Mouse (Mus musculus) neural tube, embryonic 13.5 days (tissue): ENCODE results near the gene Eif4e. TPM values are rescaled to one million over a fixed set of nuclear protein-coding genes. Genes with fewer than 3 reads are reported as not detected.

ENCODE experiments used
- ATAC-seq: fragments of 200-750 bp; cut with Nextera tagmentation; 2 replicates; pipeline ENCODE4 v1.8.0; 2017; ENCODE audit warnings: low read depth, mild to moderate bottlenecking, moderate TSS enrichment, moderate library complexity
- H3K27ac ChIP-seq: fragments of 300-500 bp; sonication (generic); replicated peaks from 2 replicates; pipeline ENCODE4 v1.5.1; 2015; ENCODE audit warnings: moderate library complexity, mild to moderate bottlenecking, inconsistent platforms
- H3K27me3 ChIP-seq: fragments of 300-500 bp; sonication (generic); 2 replicates; pipeline ENCODE4 v1.6.1; 2015; ENCODE audit warnings: mild to moderate bottlenecking, inconsistent platforms
- H3K36me3 ChIP-seq: fragments of 300-500 bp; sonication (generic); 2 replicates; pipeline ENCODE4 v1.6.1; 2015; ENCODE audit warnings: mild to moderate bottlenecking, inconsistent platforms
- H3K4me1 ChIP-seq: fragments of 300-500 bp; sonication (generic); replicated peaks from 2 replicates; pipeline ENCODE4 v1.6.1; 2015; ENCODE audit warnings: inconsistent platforms
- H3K4me2 ChIP-seq: fragments of 300-500 bp; sonication (generic); 2 replicates; pipeline ENCODE4 v1.6.1; 2015; ENCODE audit warnings: inconsistent platforms, mild to moderate bottlenecking, moderate library complexity
- H3K4me3 ChIP-seq: fragments of 300-500 bp; sonication (generic); 2 replicates; pipeline ENCODE4 v1.5.1; 2015; ENCODE audit warnings: mild to moderate bottlenecking, inconsistent platforms
- H3K9ac ChIP-seq: fragments of 300-500 bp; sonication (generic); 2 replicates; pipeline ENCODE4 v1.6.1; 2015; ENCODE audit warnings: moderate library complexity, mild to moderate bottlenecking, inconsistent platforms
- H3K9me3 ChIP-seq: fragments of 300-500 bp; sonication (generic); 2 replicates; pipeline ENCODE4 v1.6.1; 2016; ENCODE audit warnings: inconsistent platforms
- WGBS: fragments of 180-500 bp; shearing (Covaris S2); methylation state at CpG from one replicate; pipeline ENCODE4 v1.1.7; 2015; 5-methylcytosine and 5-hydroxymethylcytosine counted together
- polyA plus RNA-seq: library from polyadenylated mRNA; unstranded; fragments of >200 nt; fragmentation: Nextera tagmentation; extraction: Ambion mirVana; gene quantifications from 2 replicates; pipeline ENCODE4 v1.2.1, GENCODE M21; 2015

Gene Eif4e
- polyA plus RNA-seq, result 300 and 384 TPM in 2 replicates

DNA sequence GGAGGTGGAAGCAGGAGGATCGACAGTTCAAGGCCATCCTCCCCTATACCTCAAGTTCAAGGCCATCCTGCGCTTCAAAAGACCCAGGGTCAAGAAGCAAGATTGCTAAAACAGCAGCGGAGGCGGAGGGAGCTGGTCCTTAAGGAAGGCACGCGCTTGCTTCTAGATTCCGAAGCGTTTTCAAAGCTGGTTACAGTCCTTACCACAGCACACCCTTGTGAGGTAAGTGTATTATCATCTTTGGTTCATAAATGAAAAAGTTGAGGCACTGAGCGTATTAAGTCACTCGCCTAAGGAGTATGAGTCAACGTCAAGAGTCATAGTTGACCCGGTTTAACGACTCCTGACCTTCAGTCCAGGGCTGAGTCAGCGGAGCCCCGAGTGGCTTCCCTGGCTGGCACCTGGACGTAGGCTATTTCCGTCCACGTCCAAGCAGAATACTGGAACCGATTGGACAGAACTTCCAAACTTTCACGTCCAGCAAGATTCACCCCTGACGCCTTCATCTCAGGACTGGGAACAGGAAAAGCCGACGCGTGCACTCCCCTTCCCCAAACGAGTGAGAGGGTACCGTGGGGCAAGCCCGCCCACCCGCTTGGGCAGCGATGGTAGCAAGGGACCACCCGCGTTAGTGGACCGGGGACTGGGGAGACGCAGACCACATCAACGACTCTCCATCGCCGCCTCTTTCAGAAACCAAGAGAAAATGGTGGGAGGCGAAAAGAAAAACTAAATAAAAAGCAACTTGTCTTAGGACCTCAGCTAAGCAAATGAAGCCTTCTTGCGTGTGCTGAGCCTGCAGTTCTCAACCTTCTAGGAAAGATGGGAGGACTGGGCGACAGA lies at the start of gene Eif4e:
Gene Eif4e, plus strand, starts transcription at position 107 of the 843 bp plus-strand sequence.
- H3K4me1 ChIP-seq, result peaks cover 38% of the 10 kb centered on the region
- peak within 1 kb of the TSS; percentile 98 for H3K4me3 ChIP-seq
- ATAC-seq, result peak; percentile 42
- 2% methylated on average over 39 of the region's 39 CpGs for WGBS
- no peaks in the 10 kb centered on the region for H3K36me3 ChIP-seq
- H3K9me3 ChIP-seq, result no peaks in the 10 kb centered on the region
- H3K27me3 ChIP-seq, result no peaks in the 10 kb centered on the region
- peak within 1 kb of the TSS; percentile 73 for H3K9ac ChIP-seq
- peak within 1 kb of the TSS; percentile 87 for H3K4me2 ChIP-seq
- H3K27ac ChIP-seq, result peak within 1 kb of the TSS; percentile 86

GRCm38 (mm10) chr3:138479489-138479888 lies 46.5 kb upstream of the Eif4e start:
- no peak overlapping the region for H3K27ac ChIP-seq
- no peak overlapping the region for H3K4me3 ChIP-seq
- peaks cover 27% of the 10 kb centered on the region for H3K36me3 ChIP-seq
- H3K9ac ChIP-seq, result no peak overlapping the region
- no peak overlapping the region for H3K4me2 ChIP-seq
- H3K9me3 ChIP-seq, result no peaks in the 10 kb centered on the region
- WGBS, result 98% methylated on average over 8 of the region's 8 CpGs
- ATAC-seq, result no peak
- peaks cover 10% of the 10 kb centered on the region; the same call in 1 of the 2 replicates for H3K4me1 ChIP-seq
- H3K27me3 ChIP-seq, result no peaks in the 10 kb centered on the region

DNA sequence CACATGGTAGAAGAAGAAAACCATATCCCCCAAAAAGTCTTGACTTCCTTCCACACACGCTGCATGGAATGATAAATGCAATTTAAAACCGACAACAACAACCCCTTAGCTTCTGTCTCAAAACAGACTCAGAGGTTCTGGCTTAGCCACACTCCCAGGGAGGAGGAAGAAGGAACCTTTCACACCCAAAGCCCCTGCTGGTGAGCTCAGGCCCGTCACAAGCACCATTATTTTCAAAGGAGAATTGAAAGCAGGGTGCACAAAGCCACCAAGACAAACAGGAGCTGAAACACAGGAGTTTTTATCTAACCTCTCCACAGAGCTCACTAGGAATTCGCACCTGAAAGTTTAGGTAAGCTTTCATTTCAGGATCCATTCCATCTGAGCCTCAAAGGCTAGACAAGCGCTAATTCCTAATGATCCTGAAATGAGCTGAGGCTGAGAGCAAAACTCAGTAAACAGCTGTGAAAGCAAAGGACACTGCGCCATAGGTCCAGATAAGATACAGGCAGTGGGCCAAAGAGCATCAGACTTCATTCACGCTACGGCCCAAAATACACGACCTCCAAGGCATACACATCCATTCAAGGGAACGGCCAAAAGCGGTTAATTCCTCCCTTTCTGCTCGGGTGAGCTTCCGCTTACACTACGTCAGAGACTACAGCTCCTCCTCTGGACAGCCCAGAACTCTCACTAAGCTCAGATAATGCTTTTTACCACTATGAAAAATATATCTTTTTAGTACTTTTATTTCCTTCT lies 44.3 kb upstream of the Eif4e start:
- Histone ChIP-seq H3K4me2 (no peak overlapping the region), H3K4me3 (no peak overlapping the region), H3K9ac (no peak overlapping the region), H3K27me3 (no peaks in the 10 kb centered on the region), H3K36me3 (peaks cover 38% of the 10 kb centered on the region), H3K9me3 (no peaks in the 10 kb centered on the region), H3K27ac (no peak overlapping the region), H3K4me1 (peaks cover 14% of the 10 kb centered on the region; the same call in 1 of the 2 replicates)
- ATAC-seq, result no peak
- WGBS, result 63% methylated on average over 14 of the region's 14 CpGs

DNA sequence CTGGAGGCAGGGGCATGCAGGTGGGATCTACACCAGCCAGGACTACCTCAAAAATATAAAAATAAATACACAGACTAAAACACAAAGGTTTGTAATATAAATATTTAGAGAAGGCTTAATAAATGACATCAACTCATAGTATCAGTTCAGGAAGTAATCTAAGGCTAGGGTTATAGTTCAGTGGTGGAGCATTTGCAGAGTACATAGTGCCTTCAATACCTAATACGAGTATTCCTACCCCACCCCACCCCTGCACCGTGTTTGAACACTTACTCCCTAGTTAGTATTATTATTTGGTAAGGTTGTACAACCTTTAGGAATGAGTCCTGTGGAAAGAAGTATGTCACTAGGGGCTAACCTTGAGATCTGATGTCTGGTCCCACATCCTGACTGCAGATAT lies 42.7 kb upstream of the Eif4e start:
- Histone ChIP-seq H3K4me2 (no peak overlapping the region), H3K27ac (no peak overlapping the region), H3K9ac (no peak overlapping the region), H3K4me1 (peaks cover 21% of the 10 kb centered on the region), H3K4me3 (no peak overlapping the region), H3K27me3 (no peaks in the 10 kb centered on the region), H3K36me3 (peaks cover 38% of the 10 kb centered on the region), H3K9me3 (no peaks in the 10 kb centered on the region)
- 98% methylated on average over 2 of the region's 2 CpGs for WGBS
- ATAC-seq, result no peak

DNA sequence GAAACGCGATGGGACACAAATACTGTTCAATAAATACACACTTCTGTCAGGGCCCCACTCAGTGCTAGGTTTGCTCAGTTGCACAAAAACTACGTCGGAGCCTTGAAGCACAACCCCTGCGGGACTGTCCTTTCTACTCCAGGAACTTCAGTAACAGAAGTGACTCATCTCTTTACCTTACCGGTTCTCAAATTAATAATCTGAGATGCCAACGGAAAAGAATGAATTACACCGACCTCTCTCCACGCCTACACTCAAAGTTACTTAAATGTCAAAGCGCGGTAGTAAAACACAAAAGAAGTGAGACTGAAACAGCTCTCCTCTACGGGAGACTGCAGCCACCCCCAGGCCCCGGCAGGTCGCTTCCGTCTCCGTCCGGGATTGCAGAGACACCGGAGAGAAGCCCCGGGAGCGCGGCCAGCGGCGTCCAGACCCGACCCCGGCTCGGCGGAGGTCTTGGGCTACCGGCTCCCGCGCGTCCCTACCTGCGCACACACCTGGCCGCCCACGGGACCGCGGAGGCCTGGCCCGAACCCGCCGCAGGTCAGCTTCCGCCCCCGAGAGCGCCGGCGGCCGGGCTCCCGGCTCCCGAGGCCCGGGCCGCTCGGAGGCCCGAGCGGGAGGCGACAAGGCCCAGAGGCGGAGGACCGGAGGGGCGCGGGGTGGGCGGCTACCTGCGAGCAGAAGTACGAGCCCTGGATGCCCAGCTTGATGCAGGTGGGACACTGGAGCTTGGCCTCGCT lies 37.2 kb upstream of the Eif4e start:
- no peak for ATAC-seq
- 1% methylated on average over 56 of the region's 61 CpGs for WGBS
- H3K27ac ChIP-seq, result peak overlapping the region; percentile 84

GRCm38 (mm10) chr3:138489327-138490033 lies 36.5 kb upstream of the Eif4e start, which contains the start of gene Metap1:
Gene Metap1 (minus strand): TSS chr3:138489515.
- Histone ChIP-seq H3K9me3 (no peaks in the 10 kb centered on the region), H3K4me1 (peaks cover 17% of the 10 kb centered on the region), H3K36me3 (peaks cover 12% of the 10 kb centered on the region), H3K4me3 (peak within 1 kb of the TSS; percentile 64), H3K27ac (peak within 1 kb of the TSS; percentile 84), H3K9ac (peak within 1 kb of the TSS; percentile 87), H3K27me3 (no peaks in the 10 kb centered on the region), H3K4me2 (peak within 1 kb of the TSS; percentile 66)
- ATAC-seq, result peak; percentile 99
- WGBS, result under 1% methylated on average over 49 of the region's 65 CpGs

More for the DNA sequence above, 37.2 kb upstream of the Eif4e start:
- Histone ChIP-seq H3K27me3 (no peaks in the 10 kb centered on the region), H3K9ac (peak overlapping the region; percentile 87), H3K9me3 (no peaks in the 10 kb centered on the region), H3K4me1 (peaks cover 17% of the 10 kb centered on the region), H3K36me3 (peaks cover 18% of the 10 kb centered on the region), H3K4me3 (peak overlapping the region; percentile 64), H3K4me2 (peak overlapping the region; percentile 66)

GRCm38 (mm10) chr3:138490034-138490337 lies 36.0 kb upstream of the Eif4e start:
- Histone ChIP-seq H3K4me3 (peak overlapping the region; percentile 64), H3K27ac (peak overlapping the region; percentile 29; the same call in 1 of the 2 replicates), H3K9me3 (no peaks in the 10 kb centered on the region), H3K4me2 (peak overlapping the region; percentile 66), H3K9ac (peak overlapping the region; percentile 70), H3K27me3 (no peaks in the 10 kb centered on the region), H3K4me1 (peaks cover 17% of the 10 kb centered on the region), H3K36me3 (peaks cover 7% of the 10 kb centered on the region)
- 24% methylated on average over 6 of the region's 6 CpGs for WGBS
- peak; percentile 21; the same call in 1 of the 2 replicates for ATAC-seq

DNA sequence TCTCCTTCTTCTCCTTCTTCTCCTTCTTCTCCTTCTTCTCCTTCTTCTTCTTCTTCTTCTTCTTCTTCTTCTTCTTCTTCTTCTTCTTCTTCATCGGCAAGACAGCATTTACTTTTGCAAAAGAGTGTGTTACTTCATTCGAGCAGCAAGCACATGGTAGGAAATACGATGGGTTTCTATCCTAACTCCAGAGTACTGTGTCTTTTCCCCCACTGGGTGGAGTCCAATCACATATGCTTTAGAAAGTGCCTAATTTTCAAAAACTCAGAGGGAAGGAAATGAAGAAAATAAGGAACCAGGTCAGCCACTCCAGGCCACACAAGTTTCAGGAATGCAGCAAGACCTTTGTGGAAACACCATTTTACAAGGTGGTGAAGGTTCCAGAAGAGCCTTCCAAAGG lies 32.3 kb upstream of the Eif4e start:
- Histone ChIP-seq H3K9ac (no peak overlapping the region), H3K27ac (no peak overlapping the region), H3K4me3 (no peak overlapping the region), H3K4me2 (no peak overlapping the region), H3K9me3 (no peaks in the 10 kb centered on the region), H3K36me3 (no peaks in the 10 kb centered on the region), H3K27me3 (no peaks in the 10 kb centered on the region), H3K4me1 (0 out of 2 replicates have a peak, but pooled peaks cover 3% of the 10 kb centered on the region)
- no peak for ATAC-seq
- 89% methylated on average over 3 of the region's 3 CpGs for WGBS

GRCm38 (mm10) chr3:138494565-138494964 lies 31.4 kb upstream of the Eif4e start:
- no peaks in the 10 kb centered on the region for H3K36me3 ChIP-seq
- WGBS, result 26% methylated on average over 1 of the region's 1 CpGs

GRCm38 (mm10) chr3:138495166-138496145 lies 30.5 kb upstream of the Eif4e start:
- WGBS, result 83% methylated on average over 11 of the region's 11 CpGs
- H3K4me1 ChIP-seq, result peaks cover 14% of the 10 kb centered on the region
- H3K4me3 ChIP-seq, result no peak overlapping the region
- no peaks in the 10 kb centered on the region for H3K36me3 ChIP-seq
- no peaks in the 10 kb centered on the region for H3K27me3 ChIP-seq
- no peak overlapping the region for H3K4me2 ChIP-seq
- no peak overlapping the region for H3K9ac ChIP-seq
- H3K9me3 ChIP-seq, result no peaks in the 10 kb centered on the region
- H3K27ac ChIP-seq, result no peak overlapping the region
- no peak for ATAC-seq

More at GRCm38 (mm10) chr3:138494565-138494964, 31.4 kb upstream of the Eif4e start:
- no peak overlapping the region for H3K9ac ChIP-seq
- H3K4me2 ChIP-seq, result no peak overlapping the region
- ATAC-seq, result no peak
- H3K4me1 ChIP-seq, result peaks cover 8% of the 10 kb centered on the region
- H3K27ac ChIP-seq, result no peak overlapping the region
- H3K9me3 ChIP-seq, result no peaks in the 10 kb centered on the region
- H3K27me3 ChIP-seq, result no peaks in the 10 kb centered on the region
- no peak overlapping the region for H3K4me3 ChIP-seq
